Mouse (Mus musculus): ENCODE measurements around the gene 9230112D13Rik.

9230112D13Rik gene

DNA sequence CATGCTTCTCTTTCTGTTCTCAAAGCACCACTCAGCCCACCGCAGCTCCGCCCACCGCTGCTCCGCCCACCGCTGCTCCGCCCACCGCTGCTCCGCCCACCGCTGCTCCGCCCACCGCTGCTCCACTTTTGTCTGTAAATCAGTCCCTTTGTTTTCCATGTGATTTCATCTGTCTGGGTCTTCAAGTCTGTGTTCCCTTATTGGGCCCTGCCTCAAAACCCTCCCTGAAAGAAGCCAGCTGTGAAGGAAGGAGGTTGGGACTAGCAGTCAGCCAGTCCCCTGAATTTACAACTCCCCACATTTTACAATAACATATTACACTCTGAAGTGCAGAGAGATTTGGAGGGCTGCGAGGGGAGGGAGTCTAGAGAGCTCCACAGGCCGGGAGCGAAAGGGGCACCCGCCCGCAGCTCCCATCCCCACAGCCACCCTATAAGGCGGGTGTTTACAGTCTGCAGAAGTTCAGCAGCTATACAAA lies 18.1 kb upstream of the 9230112D13Rik start:
- peak in 1 of 2 experiments; percentile 23 for DNase-seq (ENCODE audit: low spot score in 2 of 2)

DNA sequence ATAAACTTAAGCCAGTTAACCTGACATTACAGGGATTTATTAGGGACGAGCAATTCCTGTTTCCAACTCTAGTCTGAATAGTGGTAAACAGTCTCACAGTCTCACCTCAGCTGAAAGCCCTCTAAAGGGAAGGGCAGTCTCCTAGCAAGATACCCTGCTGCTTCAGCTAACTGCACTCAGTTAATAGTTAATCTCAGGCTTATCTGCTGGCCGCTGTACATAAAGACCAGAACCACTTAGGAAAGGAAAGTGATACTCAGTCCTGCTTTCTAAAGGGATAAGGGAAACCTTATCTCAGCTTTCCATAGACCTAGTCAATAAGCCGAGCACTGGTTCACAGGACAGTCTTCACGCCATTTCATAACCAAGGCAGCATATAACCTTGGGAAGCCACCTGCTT lies 13.3 kb upstream of the 9230112D13Rik start:
- DNase-seq (ENCODE audit: low spot score in 2 of 2) = no peak

DNA sequence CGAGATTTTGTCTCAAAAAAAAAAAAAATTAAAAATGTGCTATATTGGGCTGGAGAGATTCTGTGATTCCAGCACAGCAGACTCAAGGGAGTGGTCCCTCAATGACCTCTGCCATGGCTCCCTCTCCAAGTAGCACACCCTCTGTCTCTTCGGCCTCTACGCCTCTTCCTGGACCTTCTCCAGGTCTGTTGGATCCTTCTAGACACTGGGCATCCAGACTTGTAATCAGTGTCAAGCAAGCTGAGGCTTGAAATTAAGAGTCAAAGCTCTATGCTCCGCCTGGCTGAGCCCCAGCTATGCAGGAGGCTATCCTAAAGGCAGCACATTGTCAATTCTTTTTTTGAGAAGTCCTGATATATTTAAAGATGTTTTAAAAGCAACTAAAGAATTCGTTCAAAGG lies 10.9 kb upstream of the 9230112D13Rik start:
- DNase-seq (ENCODE audit: low spot score in 2 of 2) = no peak

DNA sequence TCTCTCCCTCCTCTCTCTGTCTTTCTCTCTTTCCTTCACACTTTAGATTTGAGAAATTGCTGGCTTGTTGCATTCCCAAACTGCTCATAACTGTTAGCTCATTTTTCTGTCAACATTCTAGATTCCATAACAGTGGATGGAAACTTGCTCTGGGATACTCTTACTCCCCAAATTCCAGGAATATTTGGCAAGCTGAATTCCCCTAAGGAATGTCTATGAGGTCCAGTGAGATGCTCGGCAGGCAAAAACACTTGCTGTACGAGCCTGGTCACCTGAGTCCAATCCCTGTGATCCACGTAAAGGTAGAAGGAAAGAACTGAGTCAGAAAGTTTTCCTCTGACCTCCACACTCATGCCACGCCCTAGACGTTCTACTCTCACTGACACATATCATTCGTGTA lies 9.9 kb upstream of the 9230112D13Rik start:
- DNase-seq (ENCODE audit: low spot score in 2 of 2) = no peak

DNA sequence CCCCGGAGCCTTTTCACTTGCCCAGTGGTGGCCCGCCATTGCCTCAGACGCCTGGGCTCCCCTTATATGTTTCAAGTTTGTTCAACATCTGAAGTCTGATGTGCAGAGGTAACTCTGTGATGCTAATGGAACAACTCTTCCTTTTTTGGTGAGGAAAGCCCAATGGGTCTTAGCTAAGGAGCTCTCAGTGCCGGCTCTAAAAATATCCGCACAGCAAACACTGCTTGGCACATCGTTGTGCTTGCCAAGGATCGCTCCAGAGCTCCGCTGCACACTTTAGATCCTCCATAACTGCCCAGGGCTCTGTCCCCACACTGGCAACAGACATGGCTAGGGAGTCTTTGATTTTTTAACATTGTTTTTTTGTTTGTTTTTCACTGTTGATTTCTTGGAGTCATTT lies 6.2 kb upstream of the 9230112D13Rik start:
- no peak for DNase-seq (ENCODE audit: low spot score in 2 of 2)

DNA sequence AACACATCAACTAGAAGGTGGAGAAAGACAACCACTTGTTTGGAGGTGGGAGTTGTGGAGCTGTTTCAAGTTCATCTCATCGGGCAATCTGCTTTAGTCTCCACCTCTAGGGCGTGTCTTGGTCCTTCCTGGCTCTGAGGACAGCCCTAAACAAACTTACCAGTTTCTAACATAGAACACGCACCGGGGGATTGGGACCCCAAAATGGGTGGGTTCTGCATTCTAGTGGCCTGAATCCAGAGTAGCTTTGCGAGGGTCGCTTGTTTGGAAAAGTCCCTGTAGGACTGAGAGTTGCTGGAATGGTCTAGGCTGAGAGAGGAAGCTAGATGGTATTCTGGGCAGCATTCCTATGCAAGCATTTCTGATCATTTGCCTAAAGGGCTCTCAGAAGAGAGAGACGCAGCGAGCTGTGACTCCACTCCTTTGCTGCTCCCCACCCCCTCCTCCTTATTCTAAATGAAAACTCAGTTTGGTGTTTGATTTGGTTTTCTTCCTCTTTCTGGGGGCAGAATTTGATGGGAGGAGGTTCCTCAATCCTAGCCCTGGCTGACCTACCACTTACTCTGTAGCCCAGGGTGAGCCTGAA lies 4.5 kb downstream of the 9230112D13Rik start:
- no peak for DNase-seq (ENCODE audit: low spot score in 2 of 2)

DNA sequence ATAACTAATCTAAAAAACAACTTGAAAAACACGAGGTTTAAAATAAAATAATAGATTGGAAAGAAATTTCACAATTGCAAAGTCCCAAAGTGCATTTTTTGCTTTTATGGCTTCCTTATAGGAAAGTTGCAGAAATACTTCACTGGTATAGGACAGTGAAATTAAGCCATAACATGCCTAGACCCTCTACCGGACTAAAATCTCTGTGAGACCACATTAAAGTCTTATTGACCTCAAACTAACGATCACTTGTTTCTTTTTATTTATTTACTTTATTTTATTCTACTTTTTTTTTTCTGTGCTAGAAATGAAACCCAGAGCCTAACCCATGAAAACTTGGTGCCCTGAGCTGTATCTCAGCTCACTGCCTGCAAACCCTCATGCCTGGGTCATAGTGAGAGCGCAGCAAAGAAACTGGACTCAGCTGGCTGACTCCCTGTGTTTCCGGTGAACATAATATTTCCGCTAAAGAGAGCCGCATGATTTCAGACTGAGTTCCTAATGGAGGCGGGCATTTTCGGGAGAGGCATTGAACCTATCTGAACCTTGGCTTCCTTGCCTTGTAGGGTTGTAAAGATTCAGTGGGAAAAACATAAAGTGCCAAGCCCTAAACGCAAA lies 5.5 kb downstream of the 9230112D13Rik start:
- no peak for DNase-seq (ENCODE audit: low spot score in 2 of 2)

DNA sequence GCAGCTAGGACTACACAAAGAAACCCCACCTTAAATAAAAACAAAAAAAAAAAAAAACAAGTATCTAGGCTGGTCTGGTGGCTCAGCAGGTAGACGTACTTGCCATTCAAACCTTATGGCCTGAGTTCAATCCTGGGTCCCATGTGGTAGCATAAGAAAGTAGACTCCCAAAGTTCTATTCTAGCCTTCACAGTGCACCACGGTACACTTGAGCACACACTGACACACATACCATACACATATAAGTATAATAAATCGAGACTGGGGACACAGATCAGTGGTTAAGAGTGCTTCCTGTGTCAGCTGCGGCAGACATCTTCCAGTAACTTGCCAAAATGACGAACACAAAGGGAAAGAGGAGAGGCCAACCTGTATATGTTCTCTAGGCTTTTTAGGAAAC lies 6.7 kb downstream of the 9230112D13Rik start:
- no peak for DNase-seq (ENCODE audit: low spot score in 2 of 2)

DNA sequence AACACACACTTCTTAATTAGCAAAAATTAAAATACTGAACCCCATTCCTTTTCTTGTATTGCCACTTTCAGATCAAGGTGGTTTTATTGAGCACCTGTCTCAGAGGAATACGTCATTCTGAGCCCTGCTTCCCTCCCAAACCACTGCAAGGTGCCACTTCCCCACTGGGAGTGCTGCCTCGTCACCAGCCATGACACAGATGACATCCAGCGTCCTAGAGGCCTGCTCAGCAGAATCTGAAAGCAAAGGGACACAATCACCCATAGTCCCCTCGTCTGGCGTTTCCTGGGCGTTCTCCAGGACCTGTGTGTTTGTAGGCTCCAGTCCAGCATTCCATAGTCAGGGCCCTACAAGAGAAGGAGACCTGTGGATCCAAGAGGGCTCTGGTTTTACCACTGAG lies 8.5 kb downstream of the 9230112D13Rik start:
- no peak for DNase-seq (ENCODE audit: low spot score in 2 of 2)

DNA sequence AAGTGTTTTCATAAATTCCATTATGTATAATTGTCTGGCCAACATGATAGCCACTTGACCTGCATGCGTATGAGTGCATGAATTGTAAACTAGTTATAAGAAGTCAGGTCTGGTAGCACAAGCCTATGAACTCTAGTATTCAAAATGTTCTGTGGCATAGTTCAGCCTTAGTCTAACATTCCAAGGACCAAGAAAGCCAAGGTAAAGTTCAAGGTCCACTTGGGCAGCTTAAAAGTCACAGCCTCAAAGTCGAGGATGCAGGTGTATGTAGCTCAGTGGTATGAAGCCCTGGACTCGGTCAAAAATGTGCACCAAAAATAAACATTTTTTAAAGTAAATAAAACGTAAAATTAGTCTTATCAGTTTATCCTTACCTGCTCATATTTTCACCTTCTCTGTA lies 10.0 kb downstream of the 9230112D13Rik start:
- DNase-seq (ENCODE audit: low spot score in 2 of 2) = no peak

DNA sequence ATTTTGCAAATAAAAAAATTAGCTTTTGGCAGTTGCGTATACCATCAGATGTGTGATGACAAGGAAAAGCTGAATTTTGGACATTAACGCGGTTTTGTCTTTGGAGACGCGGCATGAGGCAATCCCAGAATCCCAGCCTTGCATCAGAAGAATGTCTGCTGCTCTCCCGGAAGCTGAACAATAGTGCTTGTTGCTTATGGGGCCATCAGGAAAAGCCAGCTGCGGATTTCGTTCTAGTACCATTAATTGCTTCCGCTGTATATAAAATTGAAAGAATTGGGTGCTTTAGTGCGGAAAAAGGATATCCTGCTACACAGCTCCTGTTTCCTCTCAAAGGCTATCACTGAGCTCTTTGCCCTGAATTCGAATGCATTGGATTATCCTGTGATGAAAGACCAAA lies 10.7 kb downstream of the 9230112D13Rik start:
- DNase-seq (ENCODE audit: low spot score in 2 of 2) = no peak

DNA sequence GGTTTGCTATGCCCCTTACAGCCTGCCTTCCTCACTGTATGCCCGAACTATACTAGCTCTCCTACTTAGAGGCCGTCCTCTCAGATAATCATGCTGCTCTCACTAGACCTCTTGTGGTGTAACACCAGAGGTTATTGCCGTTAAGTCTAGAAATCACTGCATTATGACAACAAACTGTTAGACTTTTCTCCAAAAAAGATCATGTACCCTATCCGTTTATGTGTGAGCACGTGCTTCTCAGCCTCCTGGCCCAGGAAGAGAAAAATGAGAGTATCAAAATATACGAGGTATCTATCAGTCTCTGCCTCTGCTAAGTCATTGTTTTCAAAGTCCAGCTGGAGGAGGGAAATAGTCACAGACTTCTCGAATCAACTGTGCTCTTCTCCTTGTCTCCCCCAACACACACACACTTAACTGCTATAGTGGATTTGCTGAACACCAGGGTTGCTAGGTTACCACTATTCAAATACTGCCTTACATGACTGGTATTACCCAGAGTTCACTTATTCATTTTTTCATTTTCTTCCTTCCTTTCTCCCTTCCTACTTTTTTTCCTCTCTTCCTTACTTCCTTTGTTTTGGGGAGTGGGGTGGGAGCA lies 13.7 kb downstream of the 9230112D13Rik start:
- no peak for DNase-seq (ENCODE audit: low spot score in 2 of 2)

DNA sequence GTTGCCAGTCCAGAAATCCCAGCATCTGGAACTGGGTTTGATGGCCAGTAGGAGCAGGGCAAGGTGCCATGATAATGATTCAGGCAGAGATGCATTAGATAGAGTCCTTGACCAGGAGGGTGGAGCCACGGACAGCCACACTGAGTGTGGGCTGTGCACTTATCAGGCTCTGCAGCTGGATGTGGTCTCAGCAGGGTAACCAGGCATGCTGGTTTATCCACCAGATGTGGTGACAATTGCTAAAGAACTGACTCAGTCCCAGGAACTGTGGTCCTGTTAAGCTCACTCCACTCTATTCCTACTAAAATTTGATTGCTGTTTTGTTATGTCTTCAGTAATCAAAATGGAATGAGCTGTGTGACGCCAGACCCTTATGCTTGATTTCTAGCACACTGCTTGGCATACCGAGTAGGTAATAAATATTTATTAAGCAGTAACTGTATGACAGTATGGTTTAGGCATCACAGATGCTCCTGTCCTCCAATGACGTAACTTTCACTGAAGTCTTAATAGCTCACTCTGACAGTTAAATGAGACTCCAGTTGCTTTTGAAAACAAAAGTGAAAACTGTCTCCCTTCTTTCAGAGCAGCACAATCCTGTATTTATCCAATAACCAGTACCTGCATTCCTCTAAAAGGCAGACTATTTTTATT lies 14.3 kb downstream of the 9230112D13Rik start:
- DNase-seq (ENCODE audit: low spot score in 2 of 2) = no peak

DNA sequence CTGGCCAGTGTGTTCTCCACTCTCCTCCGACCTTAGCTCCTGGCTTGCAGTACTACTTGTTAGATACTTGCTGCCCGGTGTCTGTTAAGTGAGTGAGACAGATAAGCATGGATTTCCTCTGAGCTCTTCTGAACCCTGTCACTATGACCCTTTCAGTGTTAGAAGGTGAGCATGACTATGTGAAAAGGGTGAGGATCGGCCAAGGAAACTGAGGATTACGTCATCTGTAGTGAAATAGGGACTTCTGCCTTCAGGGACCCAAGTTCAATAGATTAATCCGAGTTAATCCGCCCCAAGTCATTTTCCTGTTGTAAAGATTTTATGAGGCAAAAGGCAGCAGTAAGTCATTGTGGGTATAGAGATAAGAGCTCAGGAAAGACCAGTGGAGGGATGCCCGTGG lies 17.3 kb downstream of the 9230112D13Rik start:
- DNase-seq (ENCODE audit: low spot score in 2 of 2) = no peak

DNA sequence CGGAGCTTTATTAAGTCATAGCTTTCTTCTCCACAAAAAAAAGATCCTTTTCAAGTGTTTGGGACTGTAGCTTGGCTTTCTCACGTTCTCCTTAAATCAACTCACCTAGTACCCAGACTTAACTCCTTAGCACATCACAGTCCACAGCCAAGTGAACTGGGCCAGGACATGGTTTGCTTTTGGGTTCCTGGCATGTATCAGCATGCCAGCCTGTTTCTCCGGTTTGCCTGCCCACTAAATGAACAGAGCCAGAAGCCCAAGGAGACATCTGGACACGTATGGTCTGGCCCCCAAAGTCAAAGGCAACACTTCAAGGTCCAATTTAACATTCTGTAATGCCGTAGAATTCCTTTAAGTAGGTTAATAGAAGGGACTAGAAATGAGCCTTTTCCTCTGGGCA lies 18.2 kb downstream of the 9230112D13Rik start:
- DNase-seq (ENCODE audit: low spot score in 2 of 2) = no peak

DNA sequence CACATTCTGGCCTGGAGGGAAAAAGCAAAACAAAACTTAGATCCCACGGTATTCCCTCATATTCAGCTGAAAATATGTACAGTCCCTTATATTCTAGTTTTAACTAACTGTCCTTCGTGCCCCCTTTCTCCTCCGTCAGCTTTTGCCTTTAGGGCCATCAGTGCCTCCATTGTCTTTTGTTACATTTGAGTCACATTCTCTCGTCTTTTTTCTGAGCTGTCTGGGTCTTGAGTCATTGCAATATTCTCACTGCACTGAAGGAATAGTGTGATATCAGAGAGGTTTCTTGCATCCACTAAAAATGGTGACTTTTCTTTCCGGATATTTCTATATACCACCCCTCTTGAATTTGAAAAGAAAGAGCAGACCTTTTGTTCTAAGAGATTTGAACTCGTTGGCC lies 18.8 kb downstream of the 9230112D13Rik start:
- no peak for DNase-seq (ENCODE audit: low spot score in 2 of 2)

DNA sequence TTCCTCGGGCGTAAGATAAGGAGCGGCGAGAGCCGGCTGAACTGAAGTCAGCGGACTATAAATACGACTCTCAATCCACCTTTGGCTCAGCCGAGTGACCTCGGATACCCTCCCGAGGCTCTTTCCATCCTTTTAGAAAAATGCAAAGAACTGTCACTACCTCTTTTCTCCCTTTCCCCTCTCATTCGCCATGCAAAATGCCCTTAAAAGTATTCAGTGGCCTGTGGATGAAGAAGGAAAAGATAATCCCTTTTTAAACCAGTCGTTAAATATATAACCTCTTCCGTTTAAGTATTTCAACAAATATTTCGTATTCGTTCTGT lies 19.3 kb downstream of the 9230112D13Rik start, which contains the start of gene Bmpr1a:
TSS of gene Bmpr1a (minus strand) at position 17 of the 323 bp plus-strand sequence.
- DNase-seq (ENCODE audit: low spot score in 2 of 2) = no peak

DNA sequence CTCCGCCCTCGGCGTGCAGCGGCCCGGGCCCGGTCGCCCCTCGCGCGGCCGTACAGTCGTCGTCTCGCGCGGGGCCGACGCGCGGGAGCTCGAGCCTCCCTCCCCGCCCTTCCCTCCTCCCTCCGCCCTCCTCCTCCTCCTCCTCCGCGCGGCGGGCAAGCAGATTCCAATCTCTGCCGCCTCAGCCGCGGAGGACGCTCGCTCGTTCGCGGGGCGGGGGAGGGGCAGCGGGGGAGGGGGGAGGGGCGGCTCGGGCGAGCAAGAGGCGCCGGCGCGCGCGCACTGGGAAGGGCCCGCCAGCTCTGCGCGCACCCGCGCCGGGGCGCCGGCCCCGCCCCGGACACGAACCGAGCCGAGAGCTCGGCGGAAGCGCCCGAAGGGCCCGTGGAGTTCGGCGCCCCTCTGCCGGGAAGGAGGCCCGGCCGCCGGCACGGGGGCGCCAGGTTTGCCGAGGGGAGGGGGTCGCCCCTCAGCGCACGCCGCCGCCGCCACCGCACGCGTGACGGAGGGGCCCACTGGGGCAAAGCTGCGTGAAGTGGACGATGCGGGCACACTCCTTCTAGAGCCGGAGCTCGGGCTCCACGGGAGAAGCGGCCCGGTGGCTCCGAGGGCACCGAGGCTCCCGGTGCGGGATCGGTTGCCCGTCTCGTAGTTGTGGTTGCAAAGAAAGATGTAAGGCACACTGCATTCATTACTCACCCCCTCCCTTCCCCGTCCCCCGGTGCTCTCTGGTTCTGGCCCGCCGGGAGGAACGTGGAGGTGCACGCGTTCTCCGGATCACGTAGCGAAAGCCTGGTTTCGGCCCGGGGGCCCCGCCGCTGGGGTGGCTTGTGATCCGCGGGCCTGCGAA lies 19.9 kb downstream of the 9230112D13Rik start:
- peak; percentile 39 to 74 for DNase-seq (ENCODE audit: low spot score in 2 of 2)

DNA sequence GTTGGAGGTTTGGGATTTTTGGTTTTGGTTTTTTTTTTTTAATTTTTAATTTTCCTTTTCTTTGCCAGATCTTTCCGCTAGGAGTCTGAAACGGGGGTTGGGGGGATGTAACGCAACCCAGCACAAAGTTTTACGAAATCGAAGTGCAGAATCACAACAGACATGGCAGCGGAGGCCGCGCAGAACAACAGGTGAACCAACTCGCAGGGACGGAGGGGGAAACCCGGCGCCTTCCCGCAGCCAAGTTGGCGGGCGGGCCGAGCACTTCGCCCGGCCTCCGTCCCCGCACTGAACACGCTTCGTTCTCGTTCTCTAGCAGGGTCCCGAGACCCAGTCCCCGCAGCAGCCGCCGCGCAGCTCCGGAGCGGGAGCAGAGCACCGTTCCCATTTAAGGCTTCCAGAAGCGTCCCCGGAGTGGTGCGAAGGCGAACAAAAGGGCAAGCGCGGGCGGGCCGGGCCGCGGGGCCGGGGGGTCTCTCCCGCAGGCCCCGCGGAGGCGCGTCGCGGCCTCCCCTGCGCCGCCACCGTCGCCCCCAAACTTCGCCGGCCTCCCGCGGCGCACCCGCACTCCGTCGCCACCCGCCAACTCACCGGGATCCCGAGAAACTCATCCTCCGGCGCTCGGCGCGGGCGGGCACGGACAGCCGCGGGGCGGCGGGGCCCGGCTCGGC lies 20.7 kb downstream of the 9230112D13Rik start:
- DNase-seq (ENCODE audit: low spot score in 2 of 2) = peak; percentile 13 to 65

DNA sequence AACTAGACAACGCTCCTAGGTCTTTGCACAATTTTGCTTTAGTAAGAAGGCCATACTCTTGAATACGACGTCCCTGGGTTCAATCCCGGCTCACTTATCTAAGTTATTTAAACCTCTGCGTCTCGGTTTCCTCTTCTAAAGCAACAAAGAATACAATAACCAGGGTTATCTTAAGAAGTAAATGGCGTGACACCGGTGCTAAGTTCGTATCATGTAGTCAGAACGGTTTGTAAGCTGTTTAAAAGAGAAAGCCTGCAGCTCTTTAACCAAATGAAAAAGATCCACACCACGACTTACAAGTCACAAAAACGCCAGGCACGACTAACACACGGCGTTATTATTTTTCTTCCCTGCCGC lies 21.2 kb downstream of the 9230112D13Rik start:
- no peak for DNase-seq (ENCODE audit: low spot score in 2 of 2)

DNA sequence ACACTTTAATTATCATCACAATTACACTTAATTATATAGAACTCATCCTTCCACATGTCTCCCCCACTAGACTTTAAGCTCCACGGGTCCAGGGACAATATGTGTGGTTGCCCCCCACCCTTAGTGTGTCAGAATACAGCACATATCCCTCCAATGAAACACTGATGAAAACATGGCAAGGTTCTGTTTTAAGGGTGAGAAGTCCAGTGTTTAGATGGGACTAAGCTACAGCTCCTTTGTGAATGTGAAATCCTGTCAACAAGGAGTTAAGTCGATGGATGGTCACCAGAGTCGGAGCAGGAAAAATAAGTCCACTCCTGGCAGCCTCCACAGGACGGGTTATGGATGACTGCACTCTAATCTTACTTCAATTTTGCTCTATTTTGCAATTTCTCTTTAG lies 22.3 kb downstream of the 9230112D13Rik start:
- DNase-seq (ENCODE audit: low spot score in 2 of 2) = no peak

DNA sequence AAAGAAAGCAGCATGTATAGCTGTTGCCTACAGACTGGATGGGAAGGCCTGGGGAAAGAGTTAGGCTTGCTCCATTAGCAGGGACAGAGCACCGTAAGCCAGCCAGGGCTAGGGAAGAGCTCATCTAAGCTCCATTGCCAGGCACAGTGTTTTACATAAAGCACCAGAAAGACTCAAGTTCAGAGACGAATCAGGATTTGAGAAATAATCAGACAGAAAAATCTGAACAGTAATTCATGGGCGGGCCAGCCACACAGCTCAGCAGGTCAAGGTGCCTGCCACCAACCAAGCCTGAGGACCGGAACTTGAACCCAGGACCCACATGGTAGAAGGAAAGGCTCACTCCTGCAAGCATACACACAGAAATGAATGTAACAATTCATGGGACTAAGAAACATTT lies 22.9 kb downstream of the 9230112D13Rik start:
- no peak for DNase-seq (ENCODE audit: low spot score in 2 of 2)

Data from spleen, postnatal 4 days (tissue).